Mouse (Mus musculus) stomach, embryonic 14.5 days (tissue): ENCODE measurements around the gene Ttf1. TPM values are rescaled to one million over a fixed set of nuclear protein-coding genes. Genes with fewer than 3 reads are reported as not detected.

Experiments
- ATAC-seq: fragments of 200-750 bp; cut with Nextera tagmentation; 2 replicates; pipeline ENCODE4 v1.8.0; 2017; ENCODE audit warnings: low read depth, moderate TSS enrichment; ENCODE audit not compliant: insufficient number of reproducible peaks, insufficient read depth, low FRiP score
- H3K27ac ChIP-seq: fragments of 300-500 bp; sonication (generic); 2 replicates; pipeline ENCODE4 v1.5.1; 2014; ENCODE audit warnings: mild to moderate bottlenecking, low read length, moderate library complexity, mixed read lengths
- H3K27me3 ChIP-seq: fragments of 300-500 bp; sonication (generic); 2 replicates; pipeline ENCODE4 v1.6.1; 2014; ENCODE audit warnings: low read length, control low read depth, mixed read lengths; ENCODE audit not compliant: control insufficient read depth, insufficient read depth
- H3K36me3 ChIP-seq: fragments of 300-500 bp; sonication (generic); 2 replicates; pipeline ENCODE4 v1.6.1; 2014; ENCODE audit warnings: mild to moderate bottlenecking, control low read depth, low read length, moderate library complexity, mixed read lengths; ENCODE audit not compliant: control insufficient read depth, insufficient read depth
- H3K4me1 ChIP-seq: fragments of 300-500 bp; sonication (generic); 2 replicates; pipeline ENCODE4 v1.6.1; 2014; ENCODE audit warnings: low read length, control low read depth, mixed read lengths; ENCODE audit not compliant: control insufficient read depth, insufficient read depth
- H3K4me2 ChIP-seq: fragments of 300-500 bp; sonication (generic); replicated peaks from 2 replicates; pipeline ENCODE4 v1.6.1; 2014; ENCODE audit warnings: low read depth, low read length, control low read depth
- H3K4me3 ChIP-seq: fragments of 300-500 bp; sonication (generic); 2 replicates; pipeline ENCODE4 v1.5.1; 2014; ENCODE audit warnings: low read depth, low read length, control low read depth
- H3K9ac ChIP-seq: fragments of 300-500 bp; sonication (generic); replicated peaks from 2 replicates; pipeline ENCODE4 v1.6.1; 2014; ENCODE audit warnings: low read depth, mild to moderate bottlenecking, control low read depth, low read length, moderate library complexity, mixed read lengths
- H3K9me3 ChIP-seq: fragments of 300-500 bp; sonication (generic); 2 replicates; pipeline ENCODE4 v1.6.1; 2016; ENCODE audit warnings: low read depth, low read length, control low read depth; ENCODE audit not compliant: control insufficient read depth
- WGBS: fragments of 180-500 bp; shearing (Covaris S2); extraction: QIAGEN DNeasy Blood & Tissue Kit; methylation state at CpG from one replicate; pipeline ENCODE4 v1.1.7; 2014; 5-methylcytosine and 5-hydroxymethylcytosine counted together
- polyA plus RNA-seq: library from polyadenylated mRNA; unstranded; fragments of >200 nt; fragmentation: Nextera tagmentation; extraction: Ambion mirVana; gene quantifications from 2 replicates; pipeline ENCODE4 v1.2.1, GENCODE M21; 2014

The Ttf1 gene
- polyA plus RNA-seq, 1 experiment from 2014 or later = 10.4 TPM

DNA sequence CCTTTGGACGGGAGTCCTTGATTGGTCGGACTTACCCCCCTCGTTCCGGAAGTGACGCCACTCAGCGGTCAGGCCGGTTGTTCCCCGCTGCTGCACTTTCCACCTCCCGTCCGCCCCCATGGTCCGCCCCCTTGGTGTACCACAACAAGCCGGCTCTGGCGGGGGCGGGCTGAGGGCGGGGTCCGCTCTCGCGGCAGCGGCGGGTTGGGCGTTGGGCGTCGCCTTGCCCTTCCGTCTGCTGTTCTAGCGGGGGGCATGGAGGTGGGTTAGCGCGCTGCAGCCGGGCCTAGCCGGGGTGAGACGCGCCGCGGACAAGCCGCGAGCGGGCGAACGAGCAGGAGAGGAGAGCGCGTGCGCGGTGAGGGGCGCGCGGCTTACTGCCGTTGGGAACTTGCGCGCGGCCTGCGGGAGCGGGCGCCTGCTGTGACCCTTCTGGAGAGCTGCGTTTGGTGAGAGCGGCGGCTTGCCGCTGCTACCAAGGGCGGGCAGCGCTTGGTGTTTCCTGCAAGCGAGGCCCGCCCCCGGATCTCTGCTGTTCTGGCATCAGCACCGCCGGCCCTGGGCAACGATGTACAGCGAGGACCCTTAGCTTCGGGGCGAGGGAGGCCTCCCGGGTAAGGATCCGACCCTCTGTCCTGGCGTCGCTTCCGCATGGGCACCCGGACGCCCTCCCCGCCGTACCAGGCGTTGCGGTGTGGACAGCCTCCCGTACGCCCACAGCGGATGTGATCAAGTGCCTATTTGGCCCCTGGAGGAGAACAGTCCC, 65.1 kb downstream of the Ttf1 start:
- Histone ChIP-seq H3K4me3 (peak overlapping the region; percentile 78), H3K9me3 (no peaks in the 10 kb centered on the region), H3K27ac (peak overlapping the region; percentile 90), H3K9ac (peak overlapping the region; percentile 76), H3K27me3 (no peaks in the 10 kb centered on the region), H3K4me2 (peak overlapping the region; percentile 75), H3K36me3 (peaks cover 13% of the 10 kb centered on the region), H3K4me1 (peaks cover 7% of the 10 kb centered on the region; the same call in 1 of the 2 replicates)
- peak; percentile 99 for ATAC-seq
- 1% methylated on average over 76 of the region's 81 CpGs for WGBS

DNA sequence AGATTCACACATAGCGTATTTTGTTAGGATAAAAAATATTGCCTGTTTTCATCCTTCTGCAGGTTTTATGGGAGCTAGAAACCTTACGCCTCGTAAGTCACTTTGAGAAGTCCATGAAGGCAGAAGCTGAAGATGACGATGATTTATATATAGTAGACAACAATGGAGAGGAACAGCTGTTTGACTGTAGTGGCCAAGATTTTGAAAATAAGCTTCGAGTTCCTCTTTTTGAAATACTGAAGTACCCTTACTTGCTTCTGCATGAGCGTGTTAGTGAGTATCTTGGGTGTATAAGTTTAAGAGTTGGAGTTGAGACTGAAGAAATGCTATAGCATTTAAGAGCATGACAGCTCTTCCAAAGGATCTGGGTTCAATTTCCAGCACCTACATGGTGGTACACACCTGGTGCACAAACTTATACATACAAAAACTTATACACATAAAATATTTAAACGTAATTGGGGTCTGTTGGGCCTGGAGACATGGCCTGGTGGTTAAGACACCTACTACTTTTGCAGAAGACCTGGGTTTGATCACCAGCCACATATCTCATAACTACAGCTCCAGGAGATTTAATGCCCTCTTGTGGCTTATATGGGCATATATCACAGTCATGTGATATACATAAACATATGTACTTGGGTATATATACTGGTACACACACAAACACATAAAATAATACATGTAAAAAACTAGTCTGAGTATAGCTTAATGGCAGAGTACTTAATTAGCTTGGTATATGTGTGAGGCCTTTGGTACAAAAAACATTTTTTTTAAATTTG, 70.2 kb downstream of the Ttf1 start:
- Histone ChIP-seq H3K9ac (no peak overlapping the region), H3K4me2 (no peak overlapping the region), H3K4me1 (peaks cover 7% of the 10 kb centered on the region; the same call in 1 of the 2 replicates), H3K36me3 (peaks cover 31% of the 10 kb centered on the region), H3K9me3 (no peaks in the 10 kb centered on the region), H3K27ac (no peak overlapping the region), H3K27me3 (no peaks in the 10 kb centered on the region), H3K4me3 (no peak overlapping the region)
- 92% methylated on average over 7 of the region's 7 CpGs for WGBS
- ATAC-seq = no peak

DNA sequence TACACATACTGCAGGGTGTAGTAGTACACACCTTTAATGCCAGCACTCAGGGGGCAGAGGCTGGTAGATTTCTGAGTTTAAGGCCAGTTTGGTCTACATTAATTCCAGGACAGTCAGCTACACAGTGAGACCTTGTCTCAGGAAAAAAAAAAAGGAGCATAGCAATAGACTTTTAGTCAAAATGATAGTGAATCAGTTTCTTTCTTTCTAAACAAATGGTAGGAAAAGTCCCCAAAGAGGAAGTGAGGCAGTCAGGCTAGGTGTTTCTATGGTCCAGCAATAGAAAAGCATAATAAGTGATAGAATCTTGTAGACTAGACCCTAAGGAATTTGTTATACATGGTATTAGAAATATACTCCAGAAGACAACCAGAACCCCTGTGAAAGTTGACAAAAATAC, 75.1 kb downstream of the Ttf1 start:
- Histone ChIP-seq H3K27ac (no peak overlapping the region), H3K4me2 (no peak overlapping the region), H3K27me3 (no peaks in the 10 kb centered on the region), H3K4me1 (no peaks in the 10 kb centered on the region), H3K9me3 (no peaks in the 10 kb centered on the region), H3K9ac (no peak overlapping the region), H3K4me3 (no peak overlapping the region), H3K36me3 (peaks cover 33% of the 10 kb centered on the region)
- ATAC-seq = no peak

Other genes with a start within 250 kb of the Ttf1 start
- 22.8 and 23.3 TPM in 2 replicates for gene Gtf3c4, start 219.9 kb upstream of the Ttf1 start, polyA plus RNA-seq
- 13.5 and 14.8 TPM in 2 replicates for gene Ddx31, start 219.9 kb upstream of the Ttf1 start, polyA plus RNA-seq
- 0.12 TPM in 1 of 2 replicates, not detected in the other for gene Barhl1, start 143.6 kb upstream of the Ttf1 start, polyA plus RNA-seq
- 0.55 and 0.59 TPM in 2 replicates for gene Cfap77, start 5.2 kb upstream of the Ttf1 start, polyA plus RNA-seq
- 18.3 and 21.7 TPM in 2 replicates for gene Setx, start 63.9 kb downstream of the Ttf1 start, polyA plus RNA-seq
- 0.43 and 0.49 TPM in 2 replicates for gene Ntng2, start 192.7 kb downstream of the Ttf1 start, polyA plus RNA-seq